Mouse (Mus musculus): ENCODE measurements around the gene Msto1.

DNA sequence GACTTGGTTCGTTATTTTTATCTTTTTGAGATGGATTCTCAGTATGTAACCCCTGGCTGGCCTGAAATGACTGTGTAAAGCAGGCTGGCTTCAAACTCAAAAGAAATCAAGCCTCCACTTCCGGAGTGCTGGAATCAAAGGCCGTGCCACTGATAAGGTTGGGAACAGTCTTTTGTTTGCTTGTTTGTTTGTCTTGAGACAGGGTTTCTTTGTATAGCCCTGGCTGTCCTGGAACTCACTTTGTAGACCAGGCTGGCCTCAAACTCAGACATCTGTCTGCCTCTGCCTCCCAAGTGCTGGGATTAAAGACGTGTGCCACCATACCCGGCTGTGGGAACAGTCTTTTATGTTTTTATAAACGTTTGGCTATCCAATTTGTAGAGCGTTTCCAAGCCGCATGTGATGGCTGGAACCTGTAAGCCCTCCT is 598 bp upstream of the Msto1 start:
- TF ChIP-seq CHD2 (IDR thresholded peaks at IDR 0.05; ENCODE audit: low read length), result no peak
- TF ChIP-seq MYB (IDR thresholded peaks at IDR 0.05; ENCODE audit: low read depth, low read length), result no peak
- TF ChIP-seq CTCF (IDR thresholded peaks at IDR 0.05 in 2 of 3, conservative IDR thresholded peaks at IDR 0.05 in 1 of 3; ENCODE audit: control insufficient read depth in 1 of 3, insufficient read depth in 1 of 3, low read depth in 2 of 3, low read length in 3 of 3, poor library complexity in 1 of 3, severe bottlenecking in 1 of 3), result no peak
- TF ChIP-seq BHLHE40 (IDR thresholded peaks at IDR 0.05; ENCODE audit: borderline replicate concordance, low read depth, low read length), result no peak
